17 mouse cellular contexts compared by ENCODE assay signal in genomic region chr15:72342504-72342903, GRCm38 (mm10).
"Had no signal": no experiment of that assay in that cellular context is flagged by ENCODE, and none has a peak within 500 bp of the region (broad histone marks: within the 10 kb centered on the region; RNA-seq: fewer than 3 reads in every experiment).

No protein-coding gene starts in this region.

- H3K4me1 ChIP-seq: limb, embryonic 15.5 days; liver, embryonic 12.5 days; midbrain, embryonic 15.5 days; neural tube, embryonic 12.5 days; stomach, embryonic 15.5 days had no signal

- H3K27me3 ChIP-seq: limb, embryonic 15.5 days; liver, embryonic 12.5 days; megakaryocyte, embryonic 14.5 days; midbrain, embryonic 15.5 days; neural tube, embryonic 12.5 days; stomach, embryonic 15.5 days had no signal

- H3K36me3 ChIP-seq: limb, embryonic 15.5 days; liver, embryonic 12.5 days; midbrain, embryonic 15.5 days; neural tube, embryonic 12.5 days; stomach, embryonic 15.5 days had no signal

- DNase-seq: kidney, adult 11 months; kidney, adult 9 months; kidney, postnatal 36 days; layer of hippocampus, adult 9-11 months; layer of hippocampus, postnatal 36 days; lung, embryonic 14.5 days; lung, postnatal 14 days; thymus, adult 2 months; thymus, postnatal 25 days had no signal

- H3K4me3 ChIP-seq: limb, embryonic 15.5 days; liver, embryonic 12.5 days; megakaryocyte, embryonic 14.5 days; midbrain, embryonic 15.5 days; neural tube, embryonic 12.5 days; stomach, embryonic 15.5 days had no signal

- H3K27ac ChIP-seq: kidney, postnatal 0 days; limb, embryonic 15.5 days; liver, embryonic 12.5 days; macrophage; midbrain, embryonic 15.5 days; neural tube, embryonic 12.5 days; stomach, embryonic 15.5 days had no signal

- H3K9me3 ChIP-seq: limb, embryonic 15.5 days; liver, embryonic 12.5 days; midbrain, embryonic 15.5 days; neural tube, embryonic 12.5 days; stomach, embryonic 15.5 days had no signal
